Mouse (Mus musculus): ENCODE measurements around the gene Tdgf1. TPM values are rescaled to one million over a fixed set of nuclear protein-coding genes. Genes with fewer than 3 reads are reported as not detected.

Gene Tdgf1
- total RNA-seq, 2 experiments from 2014 or later: not detected

GRCm38 (mm10) chr9:110953550-110954461 lies 7.8 kb upstream of the Tdgf1 start:
- DNase-seq (ENCODE audit: low spot score in 2 of 2): peak; percentile 26 to 69

GRCm38 (mm10) chr9:110952931-110953549 lies 7.1 kb upstream of the Tdgf1 start:
- no peak for DNase-seq (ENCODE audit: low spot score in 2 of 2)

- DNase-seq (ENCODE audit: low spot score in 2 of 2): no peak
These were observed 6.4 kb upstream of the Tdgf1 start for GRCm38 (mm10) chr9:110952398-110952797.

- DNase-seq (ENCODE audit: low spot score in 2 of 2): no peak
These were observed 5.9 kb upstream of the Tdgf1 start for GRCm38 (mm10) chr9:110951866-110952265.

GRCm38 (mm10) chr9:110951397-110951796 lies 5.4 kb upstream of the Tdgf1 start, which contains the start of gene Lrrc2:
Gene Lrrc2, plus strand, starts transcription at chr9:110951545.
- no peak for DNase-seq (ENCODE audit: low spot score in 2 of 2)

DNA sequence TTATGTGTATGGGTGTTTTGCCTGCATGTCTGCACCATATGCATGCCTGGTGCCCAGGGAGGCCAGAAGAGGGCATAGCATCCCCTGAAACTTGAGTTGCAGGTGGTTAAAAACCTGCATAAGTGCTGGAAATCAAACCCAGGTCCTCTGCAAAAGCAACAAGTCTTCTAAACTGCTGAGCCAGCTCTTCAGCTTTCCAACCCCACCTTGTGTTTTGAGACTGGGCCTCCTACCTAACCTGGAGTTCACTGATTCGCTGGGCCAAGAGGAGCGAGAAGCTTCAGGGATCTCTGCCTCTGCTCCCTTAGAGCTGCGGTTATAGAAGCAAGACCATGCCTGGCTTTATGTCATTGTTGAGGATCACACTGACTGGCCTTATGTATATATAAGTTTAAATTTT lies 4.2 kb upstream of the Tdgf1 start:
- DNase-seq (ENCODE audit: low spot score in 2 of 2): no peak

DNA sequence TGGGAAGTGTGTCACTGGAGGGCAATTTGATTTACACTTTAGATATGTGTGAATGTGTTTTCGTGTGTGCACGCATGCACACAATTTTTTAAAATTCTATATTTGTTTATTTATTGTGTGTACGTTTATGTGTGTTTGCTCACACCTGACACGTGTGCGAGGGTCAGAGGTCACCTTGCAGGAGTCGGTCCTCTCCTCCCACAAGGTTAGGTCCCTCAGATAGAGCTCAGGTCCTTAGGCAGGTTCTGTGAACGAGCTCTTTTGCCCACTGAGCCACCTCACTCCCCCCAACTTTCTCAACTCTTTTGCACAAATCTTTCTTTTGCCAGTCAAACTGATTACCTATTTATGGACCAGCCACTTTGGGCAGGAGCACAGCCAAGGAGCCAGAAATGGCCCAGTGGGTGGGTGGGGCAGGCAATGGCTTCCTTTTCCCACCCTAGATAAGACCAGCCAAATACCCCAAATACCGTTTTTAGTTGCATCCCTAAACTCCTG lies 2.9 kb upstream of the Tdgf1 start:
- no peak for DNase-seq (ENCODE audit: low spot score in 2 of 2)

DNA sequence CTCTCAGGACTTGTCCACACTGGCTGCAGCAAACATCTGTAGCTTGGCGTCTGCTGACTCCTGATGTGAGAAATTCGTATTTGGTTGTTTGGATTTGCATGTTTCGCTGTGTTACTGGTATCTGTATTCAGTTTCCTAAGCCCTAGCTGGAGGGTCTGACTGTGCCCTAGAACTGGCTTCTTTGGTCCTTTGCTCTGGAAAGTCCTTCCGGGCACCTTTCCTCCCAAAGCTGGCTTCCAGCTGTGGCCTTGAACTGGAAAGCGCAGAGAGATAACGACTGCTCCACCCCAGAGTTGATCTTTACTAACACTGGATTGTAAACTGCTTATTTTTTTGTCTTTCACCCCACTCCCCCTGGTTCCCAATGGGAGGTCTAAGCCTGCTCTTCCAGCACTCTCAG lies 1.9 kb upstream of the Tdgf1 start:
- no peak for DNase-seq (ENCODE audit: low spot score in 2 of 2)

DNA sequence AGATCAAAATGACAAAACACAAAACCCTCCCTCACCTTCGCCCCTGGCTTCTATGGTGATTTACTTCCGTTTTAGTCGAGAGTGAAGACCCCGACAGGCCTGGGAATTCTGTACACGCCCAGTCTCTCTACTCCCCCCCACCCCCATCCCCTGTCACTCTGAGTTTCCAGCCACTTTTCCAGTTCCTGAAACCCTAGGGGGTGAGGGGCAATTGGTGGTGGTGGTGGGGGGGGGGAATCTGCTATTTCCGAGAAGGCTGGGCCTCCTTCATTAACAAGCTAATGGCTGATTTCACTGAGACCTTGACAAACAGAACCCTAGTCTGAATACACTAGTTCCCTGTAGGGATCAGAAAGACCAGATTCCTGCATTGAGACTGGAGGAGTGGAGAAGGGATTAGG lies 1.3 kb upstream of the Tdgf1 start:
- no peak for DNase-seq (ENCODE audit: low spot score in 2 of 2)

DNA sequence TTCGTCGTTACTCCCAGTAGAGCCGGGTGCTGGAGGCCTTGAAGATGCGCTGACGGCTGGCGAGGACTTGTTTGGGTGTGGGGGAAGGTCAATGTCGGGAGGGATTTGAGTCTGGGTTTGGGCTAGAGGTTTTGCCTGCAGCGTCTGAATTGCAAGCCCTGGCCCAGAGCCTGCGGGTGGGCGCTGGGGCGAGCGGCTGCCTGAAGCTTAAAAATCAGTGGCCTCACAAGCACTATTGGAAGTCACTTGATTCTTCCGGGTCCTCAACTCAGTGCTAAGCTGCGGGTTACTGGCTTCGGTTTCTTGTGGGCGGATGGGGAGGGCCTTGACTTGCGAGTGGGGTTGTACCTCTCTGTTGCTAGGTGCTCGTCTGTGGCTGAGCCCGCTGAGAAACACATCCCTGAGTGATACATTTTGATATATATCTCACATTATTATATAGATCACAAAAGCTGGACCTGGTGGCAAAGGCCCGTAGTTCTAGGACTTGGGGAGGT lies 638 bp upstream of the Tdgf1 start:
- no peak for DNase-seq (ENCODE audit: low spot score in 2 of 2)

DNA sequence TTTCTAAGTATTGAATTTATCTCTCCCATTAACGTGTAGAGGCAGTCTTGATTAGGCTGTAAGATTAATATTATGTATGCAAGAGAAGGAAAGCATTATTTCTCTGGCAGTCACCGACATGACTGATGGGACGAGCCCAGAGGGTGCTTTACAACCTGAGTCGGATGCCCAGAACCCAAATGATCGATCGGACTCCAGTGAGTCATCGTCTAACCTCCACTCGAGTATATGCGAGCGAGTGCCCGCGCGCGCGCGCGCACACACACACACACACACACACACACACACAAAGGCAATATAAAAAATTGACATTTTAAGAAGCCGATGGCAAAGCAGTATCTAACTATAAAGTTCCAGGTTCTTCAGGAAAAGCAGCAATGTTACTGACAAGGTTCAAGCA lies 615 bp downstream of the Tdgf1 start:
- no peak for DNase-seq (ENCODE audit: low spot score in 2 of 2)

DNA sequence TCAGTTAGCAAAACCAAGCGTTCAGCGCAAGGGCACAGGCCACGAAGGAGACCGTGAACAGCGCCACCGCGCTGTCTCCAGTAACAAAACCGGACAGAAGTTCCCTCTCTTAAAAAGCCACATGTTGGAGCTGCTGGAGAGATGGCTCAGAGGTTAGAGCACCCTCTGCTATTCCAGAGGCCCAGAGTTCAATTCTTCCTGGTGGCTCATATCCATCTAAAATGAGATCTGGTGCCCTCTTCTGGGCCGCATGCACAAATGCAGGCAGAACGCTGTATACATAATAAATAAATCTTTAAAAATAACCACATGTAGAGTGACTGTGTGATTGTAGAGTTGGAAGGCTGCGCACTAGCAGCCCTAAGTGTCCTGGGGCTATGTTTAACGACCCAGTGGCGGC lies 1.7 kb downstream of the Tdgf1 start:
- DNase-seq (ENCODE audit: low spot score in 2 of 2): peak in 1 of 2 experiments; percentile 11

- DNase-seq (ENCODE audit: low spot score in 2 of 2): no peak
These were observed 8.2 kb downstream of the Tdgf1 start for GRCm38 (mm10) chr9:110937506-110938490.

- no peak for DNase-seq (ENCODE audit: low spot score in 2 of 2)
These were observed 10.0 kb downstream of the Tdgf1 start for GRCm38 (mm10) chr9:110935941-110936340.

GRCm38 (mm10) chr9:110933850-110934437 lies 12.0 kb downstream of the Tdgf1 start:
- DNase-seq (ENCODE audit: low spot score in 2 of 2): no peak

DNA sequence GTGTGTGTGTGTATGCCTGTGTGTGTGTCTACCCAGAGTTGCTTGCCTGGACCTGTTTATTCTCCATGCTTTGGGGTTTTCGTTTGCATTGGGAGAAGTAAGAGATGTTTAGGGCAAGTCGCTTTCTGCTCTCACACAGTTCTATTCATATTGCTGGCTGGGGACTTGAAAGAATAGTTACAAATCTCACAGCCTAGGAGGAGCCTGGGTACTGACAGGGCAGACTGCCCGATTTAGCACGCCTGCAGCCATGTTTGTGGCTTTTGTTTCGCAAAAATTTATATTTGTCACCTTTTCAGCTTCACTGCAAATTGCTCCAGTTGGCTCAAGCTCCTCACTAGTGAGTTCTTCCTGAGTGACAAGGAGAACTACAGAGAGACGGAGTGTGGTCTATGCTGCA lies 14.4 kb downstream of the Tdgf1 start:
- DNase-seq (ENCODE audit: low spot score in 2 of 2): no peak

DNA sequence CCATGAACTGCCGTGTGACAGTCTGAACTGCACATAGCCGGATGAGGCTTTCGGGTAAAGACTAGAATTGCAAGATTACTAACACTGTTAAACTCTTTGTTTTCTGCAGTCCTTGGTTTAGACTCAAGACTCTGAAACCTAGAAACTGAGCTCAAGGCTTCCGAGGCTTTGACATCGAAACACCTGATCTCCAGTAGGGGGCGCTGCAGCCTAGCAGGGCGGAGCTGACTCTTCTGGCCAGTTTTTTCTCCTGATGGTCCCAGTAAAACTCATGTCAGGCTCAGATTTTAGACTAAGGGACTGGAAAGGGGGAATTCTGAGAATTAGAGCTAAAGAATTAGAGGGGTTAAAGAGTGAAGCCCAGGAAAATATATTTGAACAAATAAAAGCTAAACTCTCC lies 23.2 kb downstream of the Tdgf1 start:
- DNase-seq (ENCODE audit: low spot score in 2 of 2): peak; percentile 67 to 74

DNA sequence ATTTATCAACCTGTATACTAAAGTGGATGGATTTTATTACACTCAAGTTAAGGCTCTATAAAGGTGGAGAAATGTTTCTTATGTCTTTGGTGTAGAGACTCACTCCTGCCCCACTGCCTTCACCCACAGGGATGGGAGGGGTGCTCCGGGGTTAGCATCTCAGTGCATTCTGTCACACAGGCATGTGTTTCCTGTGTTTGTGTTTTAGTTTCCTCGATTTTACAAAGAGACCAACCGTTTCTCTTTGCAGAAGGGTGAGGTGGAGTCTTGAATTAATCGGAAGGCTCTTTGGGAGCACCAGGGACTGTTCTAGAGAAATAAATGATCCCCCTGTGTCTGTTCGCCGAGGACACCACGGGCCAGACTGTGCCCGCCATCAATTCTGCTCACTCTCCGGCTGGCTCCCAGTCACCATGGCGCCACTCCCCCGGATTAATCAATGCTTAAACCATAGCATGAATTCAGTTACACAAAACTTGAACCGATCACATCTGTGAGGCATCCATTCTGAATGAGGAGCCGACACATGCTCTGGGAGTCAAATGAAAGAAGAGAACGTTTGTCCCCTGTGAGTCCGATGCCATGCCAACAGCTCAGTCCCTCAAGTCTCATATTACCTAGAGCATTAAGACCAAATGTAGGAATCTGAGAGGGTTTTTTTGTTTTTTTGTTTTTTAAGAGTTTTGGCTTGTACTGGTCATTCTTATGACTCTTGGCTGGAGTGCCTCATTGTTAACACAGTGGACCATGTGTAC lies 25.1 kb downstream of the Tdgf1 start:
- no peak for DNase-seq (ENCODE audit: low spot score in 2 of 2)

DNA sequence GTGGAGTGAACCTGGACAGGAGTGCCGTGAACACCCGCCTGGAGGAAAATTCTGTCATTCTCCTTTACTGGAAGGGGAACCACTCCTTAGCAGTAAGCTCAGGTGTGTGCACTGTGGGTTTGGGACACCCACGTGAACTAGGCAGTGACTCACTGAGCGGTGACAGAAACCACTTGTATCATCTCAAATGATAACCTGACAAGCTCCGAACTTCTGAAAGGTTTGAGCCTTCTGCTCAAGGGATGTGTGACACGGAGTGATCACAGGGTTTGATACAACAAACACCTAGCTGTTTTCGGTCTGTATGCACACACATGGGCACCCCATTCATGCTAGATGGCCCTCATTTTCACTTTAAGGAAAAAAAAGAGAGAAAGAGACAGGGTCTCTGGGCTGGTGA lies 29.2 kb downstream of the Tdgf1 start, which contains the start of gene Fam240a:
TSS of gene Fam240a (minus strand) at position 76 of the 400 bp plus-strand sequence.
- no peak for DNase-seq (ENCODE audit: low spot score in 2 of 2)

DNA sequence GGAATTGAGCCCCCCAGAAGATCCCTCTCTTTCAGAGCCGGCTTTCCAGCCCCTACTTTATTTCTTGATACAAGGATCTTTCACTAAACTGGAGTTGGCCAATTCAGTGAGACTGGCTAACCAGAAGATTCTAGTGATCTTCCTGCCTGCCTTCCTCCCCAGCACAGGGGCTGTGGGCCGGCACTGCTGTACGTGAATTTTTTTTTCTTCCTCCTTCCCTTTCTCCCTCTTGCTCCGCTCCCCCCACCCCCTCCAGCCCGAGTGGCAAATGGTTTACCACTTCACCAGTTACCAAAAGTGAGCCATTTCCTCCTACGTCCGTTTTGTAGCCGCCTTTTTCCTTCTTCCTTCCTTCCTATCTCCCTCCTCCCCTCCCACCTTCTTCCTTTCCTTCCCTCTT lies 30.5 kb downstream of the Tdgf1 start:
- DNase-seq (ENCODE audit: low spot score in 2 of 2): no peak

Measured in gastrocnemius, postnatal 4 days (tissue).